Mouse (Mus musculus): Measurements from ENCODE around the gene Btbd6.

- no peak for TF ChIP-seq CTCF (IDR thresholded peaks at IDR 0.05; ENCODE audit: low read depth)
- TF ChIP-seq EP300 (IDR thresholded peaks at IDR 0.05; ENCODE audit: low read depth), result no peak
Measured at GRCm38 (mm10) chr12:113028067-113028466, 51.8 kb downstream of the Btbd6 start.

Measured in heart, postnatal 0 days (tissue).